Mouse (Mus musculus): ENCODE data around the gene Wdr38. TPM values are rescaled to one million over a fixed set of nuclear protein-coding genes. Genes with fewer than 3 reads are reported as not detected.
A peak's percentile ranks its signal among the peaks of the same experiment; 100 is the strongest.

The Wdr38 gene
- 0.44 and 0.50 TPM in 2 replicates for polyA plus RNA-seq (2012; rRNA removed)

GRCm38 (mm10) chr2:38997386-38998374 lies at the start of gene Wdr38:
TSS of gene Wdr38 (plus strand) at chr2:38997476.
- no peak for TF ChIP-seq POLR2A (IDR thresholded peaks at IDR 0.05; ENCODE audit: low read depth, low read length)
- peak; percentile 95 for TF ChIP-seq CTCF (IDR thresholded peaks at IDR 0.05; ENCODE audit: extremely low read depth, insufficient read depth, insufficient read length, insufficient replicate concordance)
- peak within 1 kb of the TSS; percentile 37; the same call in 1 of the 2 replicates for H3K27ac ChIP-seq (ENCODE audit: insufficient read depth, low read length)
- H3K36me3 ChIP-seq (ENCODE audit: control insufficient read depth, insufficient read depth, low read length): peaks cover 19% of the 10 kb centered on the region
- no peaks in the 10 kb centered on the region for H3K27me3 ChIP-seq (ENCODE audit: control insufficient read depth, insufficient read depth, low read length)
- peak; percentile 68 to 86 for DNase-seq (ENCODE audit: low read depth in 1 of 2, low spot score in 2 of 2)
- 11% methylated on average over 33 of the region's 33 CpGs for WGBS
- H3K4me3 ChIP-seq (ENCODE audit: extremely low read depth, insufficient read depth, insufficient read length): peak within 1 kb of the TSS; percentile 65
- peaks cover 3% of the 10 kb centered on the region; the same call in 1 of the 2 replicates for H3K4me1 ChIP-seq (ENCODE audit: control insufficient read depth, insufficient read depth, insufficient read length)

- DNase-seq (ENCODE audit: low read depth in 1 of 2, low spot score in 2 of 2): no peak
- Histone ChIP-seq H3K4me1 (ENCODE audit: control insufficient read depth, insufficient read depth, insufficient read length) (no peaks in the 10 kb centered on the region), H3K36me3 (ENCODE audit: control insufficient read depth, insufficient read depth, low read length) (no peaks in the 10 kb centered on the region), H3K27ac (ENCODE audit: insufficient read depth, low read length) (no peak overlapping the region), H3K4me3 (ENCODE audit: extremely low read depth, insufficient read depth, insufficient read length) (no peak overlapping the region), H3K27me3 (ENCODE audit: control insufficient read depth, insufficient read depth, low read length) (no peaks in the 10 kb centered on the region)
- 34% methylated on average over 7 of the region's 7 CpGs for WGBS
- TF ChIP-seq CTCF (IDR thresholded peaks at IDR 0.05; ENCODE audit: extremely low read depth, insufficient read depth, insufficient read length, insufficient replicate concordance): no peak
- no peak for TF ChIP-seq POLR2A (IDR thresholded peaks at IDR 0.05; ENCODE audit: low read depth, low read length)
These were observed 49.7 kb upstream of the Wdr38 start for GRCm38 (mm10) chr2:38947566-38947965.

- Histone ChIP-seq H3K4me3 (ENCODE audit: extremely low read depth, insufficient read depth, insufficient read length) (no peak overlapping the region), H3K36me3 (ENCODE audit: control insufficient read depth, insufficient read depth, low read length) (no peaks in the 10 kb centered on the region), H3K27me3 (ENCODE audit: control insufficient read depth, insufficient read depth, low read length) (no peaks in the 10 kb centered on the region), H3K4me1 (ENCODE audit: control insufficient read depth, insufficient read depth, insufficient read length) (no peaks in the 10 kb centered on the region), H3K27ac (ENCODE audit: insufficient read depth, low read length) (no peak overlapping the region)
- DNase-seq (ENCODE audit: low read depth in 1 of 2, low spot score in 2 of 2): no peak
- 73% methylated on average over 7 of the region's 7 CpGs for WGBS
- TF ChIP-seq POLR2A (IDR thresholded peaks at IDR 0.05; ENCODE audit: low read depth, low read length) (no peak), CTCF (IDR thresholded peaks at IDR 0.05; ENCODE audit: extremely low read depth, insufficient read depth, insufficient read length, insufficient replicate concordance) (no peak)
These were observed 47.0 kb upstream of the Wdr38 start for GRCm38 (mm10) chr2:38950281-38950719.

GRCm38 (mm10) chr2:38953152-38953883 lies 44.0 kb upstream of the Wdr38 start:
- H3K36me3 ChIP-seq (ENCODE audit: control insufficient read depth, insufficient read depth, low read length): no peaks in the 10 kb centered on the region
- WGBS: 70% methylated on average over 5 of the region's 5 CpGs
- TF ChIP-seq POLR2A (IDR thresholded peaks at IDR 0.05; ENCODE audit: low read depth, low read length): no peak
- TF ChIP-seq CTCF (IDR thresholded peaks at IDR 0.05; ENCODE audit: extremely low read depth, insufficient read depth, insufficient read length, insufficient replicate concordance): no peak
- no peaks in the 10 kb centered on the region for H3K27me3 ChIP-seq (ENCODE audit: control insufficient read depth, insufficient read depth, low read length)
- no peaks in the 10 kb centered on the region for H3K4me1 ChIP-seq (ENCODE audit: control insufficient read depth, insufficient read depth, insufficient read length)
- no peak overlapping the region for H3K4me3 ChIP-seq (ENCODE audit: extremely low read depth, insufficient read depth, insufficient read length)
- DNase-seq (ENCODE audit: low read depth in 1 of 2, low spot score in 2 of 2): no peak
- no peak overlapping the region for H3K27ac ChIP-seq (ENCODE audit: insufficient read depth, low read length)

- no peak for DNase-seq (ENCODE audit: low read depth in 1 of 2, low spot score in 2 of 2)
- TF ChIP-seq CTCF (IDR thresholded peaks at IDR 0.05; ENCODE audit: extremely low read depth, insufficient read depth, insufficient read length, insufficient replicate concordance): no peak
- TF ChIP-seq POLR2A (IDR thresholded peaks at IDR 0.05; ENCODE audit: low read depth, low read length): no peak
These were observed 41.2 kb upstream of the Wdr38 start for GRCm38 (mm10) chr2:38956062-38956461.

GRCm38 (mm10) chr2:38957671-38958223 lies 39.5 kb upstream of the Wdr38 start:
- Histone ChIP-seq H3K4me3 (ENCODE audit: extremely low read depth, insufficient read depth, insufficient read length) (no peak overlapping the region), H3K27ac (ENCODE audit: insufficient read depth, low read length) (no peak overlapping the region), H3K36me3 (ENCODE audit: control insufficient read depth, insufficient read depth, low read length) (no peaks in the 10 kb centered on the region), H3K4me1 (ENCODE audit: control insufficient read depth, insufficient read depth, insufficient read length) (0 out of 2 replicates have a peak, but pooled peaks cover 3% of the 10 kb centered on the region), H3K27me3 (ENCODE audit: control insufficient read depth, insufficient read depth, low read length) (no peaks in the 10 kb centered on the region)
- DNase-seq (ENCODE audit: low read depth in 1 of 2, low spot score in 2 of 2): no peak
- TF ChIP-seq POLR2A (IDR thresholded peaks at IDR 0.05; ENCODE audit: low read depth, low read length) (no peak), CTCF (IDR thresholded peaks at IDR 0.05; ENCODE audit: extremely low read depth, insufficient read depth, insufficient read length, insufficient replicate concordance) (no peak)
- 81% methylated on average over 5 of the region's 5 CpGs for WGBS

More at GRCm38 (mm10) chr2:38956062-38956461, 41.2 kb upstream of the Wdr38 start:
- Histone ChIP-seq H3K36me3 (ENCODE audit: control insufficient read depth, insufficient read depth, low read length) (no peaks in the 10 kb centered on the region), H3K4me1 (ENCODE audit: control insufficient read depth, insufficient read depth, insufficient read length) (no peaks in the 10 kb centered on the region), H3K4me3 (ENCODE audit: extremely low read depth, insufficient read depth, insufficient read length) (no peak overlapping the region), H3K27ac (ENCODE audit: insufficient read depth, low read length) (no peak overlapping the region), H3K27me3 (ENCODE audit: control insufficient read depth, insufficient read depth, low read length) (no peaks in the 10 kb centered on the region)
- WGBS: 34% methylated on average over 2 of the region's 2 CpGs

Measured in spleen, adult 2 months (tissue).